Mouse (Mus musculus): ENCODE results near the gene Kntc1.
A peak's percentile ranks its signal among the peaks of the same experiment; 100 is the strongest.
"Not testable (repeated sequence)": the region's sequence is repeated elsewhere in the genome, so short reads cannot be mapped to it uniquely, and the experiment has no call there.

The Kntc1 gene

GRCm38 (mm10) chr5:123749065-123750064 lies at the start of gene Kntc1, which contains the start of gene Rsrc2:
Kntc1 (plus strand) TSS chr5:123749716.
Rsrc2 (minus strand) TSS chr5:123749414.
- DNase-seq (ENCODE audit: low read depth) = peak; percentile 100

GRCm38 (mm10) chr5:123700625-123701024 lies 48.9 kb upstream of the Kntc1 start:
- peak; percentile 85 for DNase-seq (ENCODE audit: low read depth)

- no peak for DNase-seq (ENCODE audit: low read depth)
Measured at GRCm38 (mm10) chr5:123708598-123708997, 40.9 kb upstream of the Kntc1 start.

GRCm38 (mm10) chr5:123709571-123709970 lies 39.9 kb upstream of the Kntc1 start:
- DNase-seq (ENCODE audit: low read depth) = no peak

- DNase-seq (ENCODE audit: low read depth) = no peak
Measured at GRCm38 (mm10) chr5:123713782-123714181, 35.7 kb upstream of the Kntc1 start.

- DNase-seq (ENCODE audit: low read depth) = no peak
Measured at GRCm38 (mm10) chr5:123714622-123715021, 34.9 kb upstream of the Kntc1 start.

GRCm38 (mm10) chr5:123720328-123721311 lies 28.9 kb upstream of the Kntc1 start, which contains the start of gene Zcchc8:
Zcchc8 (minus strand) TSS chr5:123721100.
- peak; percentile 99 for DNase-seq (ENCODE audit: low read depth)

- DNase-seq (ENCODE audit: low read depth) = not testable (repeated sequence)
Measured at GRCm38 (mm10) chr5:123723816-123724215, 25.7 kb upstream of the Kntc1 start.

- DNase-seq (ENCODE audit: low read depth) = no peak
Measured at GRCm38 (mm10) chr5:123730981-123731380, 18.5 kb upstream of the Kntc1 start.

- DNase-seq (ENCODE audit: low read depth) = no peak
Measured at GRCm38 (mm10) chr5:123744358-123744757, 5.2 kb upstream of the Kntc1 start.

- DNase-seq (ENCODE audit: low read depth) = peak; percentile 45
Measured at GRCm38 (mm10) chr5:123746253-123746652, 3.3 kb upstream of the Kntc1 start.

GRCm38 (mm10) chr5:123747604-123748003 lies 1.9 kb upstream of the Kntc1 start:
- peak; percentile 46 for DNase-seq (ENCODE audit: low read depth)

GRCm38 (mm10) chr5:123748339-123749064 lies 1.0 kb upstream of the Kntc1 start:
- DNase-seq (ENCODE audit: low read depth) = peak; percentile 32

- DNase-seq (ENCODE audit: low read depth) = no peak
Measured at GRCm38 (mm10) chr5:123765506-123765905, 16.0 kb downstream of the Kntc1 start.

GRCm38 (mm10) chr5:123766455-123766854 lies 16.9 kb downstream of the Kntc1 start:
- not testable (repeated sequence) for DNase-seq (ENCODE audit: low read depth)

GRCm38 (mm10) chr5:123773441-123773840 lies 23.9 kb downstream of the Kntc1 start:
- DNase-seq (ENCODE audit: low read depth) = no peak

- no peak for DNase-seq (ENCODE audit: low read depth)
Measured at GRCm38 (mm10) chr5:123780716-123781115, 31.2 kb downstream of the Kntc1 start.

GRCm38 (mm10) chr5:123781864-123782263 lies 32.3 kb downstream of the Kntc1 start:
- no peak for DNase-seq (ENCODE audit: low read depth)

GRCm38 (mm10) chr5:123788976-123789375 lies 39.5 kb downstream of the Kntc1 start:
- DNase-seq (ENCODE audit: low read depth) = peak; percentile 13

- DNase-seq (ENCODE audit: low read depth) = no peak
Measured at GRCm38 (mm10) chr5:123793081-123793480, 43.6 kb downstream of the Kntc1 start.

- DNase-seq (ENCODE audit: low read depth) = no peak
Measured at GRCm38 (mm10) chr5:123806334-123806733, 56.8 kb downstream of the Kntc1 start.

Data from NIH3T3 (cell line).